Mouse (Mus musculus): ENCODE results near the gene Sarm1. TPM values are rescaled to one million over a fixed set of nuclear protein-coding genes. Genes with fewer than 3 reads are reported as not detected.
"Not testable (repeated sequence)": the region's sequence is repeated elsewhere in the genome, so short reads cannot be mapped to it uniquely, and the experiment has no call there.

Gene Sarm1
- under 1 TPM; 0.38 to 0.81 (median 0.48) TPM for total RNA-seq (2022)

- peak; percentile 91 for DNase-seq (ENCODE audit: low spot score)
Measured at GRCm38 (mm10) chr11:78497544-78498522, at the start of gene Sarm1. Gene Sarm1, minus strand, starts transcription at chr11:78497754.

- DNase-seq (ENCODE audit: low spot score) = no peak
Measured at GRCm38 (mm10) chr11:78545181-78545580, 47.6 kb upstream of the Sarm1 start.

GRCm38 (mm10) chr11:78544449-78545111 lies 47.0 kb upstream of the Sarm1 start:
- DNase-seq (ENCODE audit: low spot score) = no peak

- DNase-seq (ENCODE audit: low spot score) = no peak
Measured at GRCm38 (mm10) chr11:78540358-78540757, 42.8 kb upstream of the Sarm1 start.

GRCm38 (mm10) chr11:78536690-78537084 lies 39.1 kb upstream of the Sarm1 start:
- DNase-seq (ENCODE audit: low spot score) = no peak

GRCm38 (mm10) chr11:78536080-78536689 lies 38.6 kb upstream of the Sarm1 start, which contains the start of the genes Tnfaip1 and Ift20:
Gene Tnfaip1, minus strand, starts transcription at chr11:78536332.
Gene Ift20, plus strand, starts transcription at chr11:78536361.
- peak; percentile 99 for DNase-seq (ENCODE audit: low spot score)

GRCm38 (mm10) chr11:78535376-78536079 lies 38.0 kb upstream of the Sarm1 start:
- DNase-seq (ENCODE audit: low spot score) = peak; percentile 81

GRCm38 (mm10) chr11:78534516-78534915 lies 37.0 kb upstream of the Sarm1 start:
- DNase-seq (ENCODE audit: low spot score) = no peak

- not testable (repeated sequence) for DNase-seq (ENCODE audit: low spot score)
Measured at GRCm38 (mm10) chr11:78531515-78531914, 34.0 kb upstream of the Sarm1 start.

- DNase-seq (ENCODE audit: low spot score) = peak; percentile 88
Measured at GRCm38 (mm10) chr11:78531046-78531445, 33.5 kb upstream of the Sarm1 start.

- no peak for DNase-seq (ENCODE audit: low spot score)
Measured at GRCm38 (mm10) chr11:78530001-78530400, 32.4 kb upstream of the Sarm1 start.

- DNase-seq (ENCODE audit: low spot score) = no peak
Measured at GRCm38 (mm10) chr11:78528714-78529113, 31.2 kb upstream of the Sarm1 start.

- no peak for DNase-seq (ENCODE audit: low spot score)
Measured at GRCm38 (mm10) chr11:78524838-78525237, 27.3 kb upstream of the Sarm1 start.

GRCm38 (mm10) chr11:78523241-78523955 lies 25.8 kb upstream of the Sarm1 start:
- no peak for DNase-seq (ENCODE audit: low spot score)

GRCm38 (mm10) chr11:78522481-78522997 lies 25.0 kb upstream of the Sarm1 start:
- peak; percentile 44 for DNase-seq (ENCODE audit: low spot score)

GRCm38 (mm10) chr11:78521880-78522279 lies 24.3 kb upstream of the Sarm1 start:
- DNase-seq (ENCODE audit: low spot score) = no peak

- DNase-seq (ENCODE audit: low spot score) = no peak
Measured at GRCm38 (mm10) chr11:78518931-78519330, 21.4 kb upstream of the Sarm1 start.

- DNase-seq (ENCODE audit: low spot score) = no peak
Measured at GRCm38 (mm10) chr11:78515549-78516325, 18.2 kb upstream of the Sarm1 start.

- DNase-seq (ENCODE audit: low spot score) = no peak
Measured at GRCm38 (mm10) chr11:78513106-78513790, 15.7 kb upstream of the Sarm1 start.
